20 mouse cellular contexts compared by ENCODE assay signal in the genomic region with DNA sequence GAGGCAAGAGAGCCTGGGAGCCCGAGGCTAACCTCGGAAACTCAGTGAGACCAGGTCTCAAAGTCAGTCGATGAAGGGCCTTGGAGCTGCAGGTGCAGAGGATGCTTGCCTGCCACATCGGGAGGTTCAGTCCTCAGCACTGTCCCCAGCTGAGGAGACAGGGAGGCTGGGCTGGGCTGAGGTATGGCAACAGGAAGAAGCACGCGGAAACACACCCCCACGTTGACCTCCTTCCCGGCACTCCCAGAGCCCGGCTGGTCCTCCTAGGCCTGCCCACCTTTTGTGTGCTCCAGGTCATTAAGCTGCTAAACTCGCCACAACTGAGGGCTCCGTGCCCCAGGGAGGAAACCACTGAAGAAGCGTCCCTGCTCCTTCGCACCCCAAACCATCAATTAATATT. TPM values are rescaled to one million over a fixed set of nuclear protein-coding genes. Genes with fewer than 3 reads are reported as not detected.
DNase-seq lines count a peak whose midpoint lies in the region; ATAC-seq lines count a peak whose summit lies in the region.
"Had no signal": no experiment of that assay in that cellular context is flagged by ENCODE, and none has a peak within 500 bp of the region (broad histone marks: within the 10 kb centered on the region; RNA-seq: fewer than 3 reads in every experiment).

Gene Capn12 (plus strand): TSS at position 224 of the 400 bp plus-strand sequence.

- H3K36me3 ChIP-seq in hindbrain, embryonic 10.5 days, result no peaks in the 10 kb centered on the region
- H3K36me3 ChIP-seq in hindbrain, embryonic 14.5 days (replicated peaks; ENCODE audit: control insufficient read depth, insufficient read depth), result no peaks in the 10 kb centered on the region
- H3K36me3 ChIP-seq in midbrain, embryonic 10.5 days, result no peaks in the 10 kb centered on the region
- no peaks in the 10 kb centered on the region for H3K36me3 ChIP-seq in midbrain, embryonic 13.5 days
- H3K36me3 ChIP-seq in limb, embryonic 10.5 days, result no peaks in the 10 kb centered on the region
- H3K36me3 ChIP-seq: embryonic facial prominence, embryonic 15.5 days; heart, embryonic 15.5 days; limb, embryonic 15.5 days had no signal

- H3K4me1 ChIP-seq in hindbrain, embryonic 10.5 days (replicated peaks), result peaks cover 29% of the 10 kb centered on the region
- no peaks in the 10 kb centered on the region for H3K4me1 ChIP-seq in hindbrain, embryonic 14.5 days (replicated peaks; ENCODE audit: control insufficient read depth, insufficient read depth, low read length)
- H3K4me1 ChIP-seq in midbrain, embryonic 10.5 days, result peaks cover 11% of the 10 kb centered on the region
- no peaks in the 10 kb centered on the region for H3K4me1 ChIP-seq in midbrain, embryonic 13.5 days (replicated peaks)
- peaks cover 9% of the 10 kb centered on the region for H3K4me1 ChIP-seq in limb, embryonic 10.5 days
- H3K4me1 ChIP-seq: heart, embryonic 15.5 days had no signal

- ATAC-seq in hindbrain, embryonic 14.5 days (ENCODE audit: low FRiP score), result no peak
- ATAC-seq in midbrain, embryonic 13.5 days, result no peak
- ATAC-seq in erythroid progenitor cell, adult 5-6 weeks (replicated peaks; ENCODE audit: low FRiP score, poor library complexity, severe bottlenecking), result no peak
- ATAC-seq: inflammation-experienced regulatory T-cells, adult 6 months had no signal

- H3K9ac ChIP-seq in hindbrain, embryonic 14.5 days, result no peak within 1 kb of the TSS
- no peak within 1 kb of the TSS for H3K9ac ChIP-seq in midbrain, embryonic 13.5 days (replicated peaks)
- H3K9ac ChIP-seq: embryonic facial prominence, embryonic 15.5 days; heart, embryonic 15.5 days; limb, embryonic 15.5 days had no signal

- peak within 1 kb of the TSS; percentile 59 for H3K27ac ChIP-seq in hindbrain, embryonic 10.5 days
- no peak within 1 kb of the TSS for H3K27ac ChIP-seq in hindbrain, embryonic 14.5 days
- peak within 1 kb of the TSS; percentile 28; the same call in 1 of the 2 replicates for H3K27ac ChIP-seq in midbrain, embryonic 10.5 days (replicated peaks)
- H3K27ac ChIP-seq in midbrain, embryonic 13.5 days, result no peak within 1 kb of the TSS
- H3K27ac ChIP-seq in limb, embryonic 10.5 days, result peak within 1 kb of the TSS; percentile 36
- H3K27ac ChIP-seq: embryonic facial prominence, embryonic 15.5 days; heart, embryonic 15.5 days; kidney, postnatal 0 days; limb, embryonic 15.5 days had no signal

- 40% methylated on average over 13 of the region's 13 CpGs for whole genome bisulfite sequencing in hindbrain, embryonic 10.5 days
- 33% methylated on average over 13 of the region's 13 CpGs for WGBS in hindbrain, embryonic 14.5 days
- 43% methylated on average over 13 of the region's 13 CpGs for WGBS in midbrain, embryonic 10.5 days
- WGBS in midbrain, embryonic 13.5 days, result 51% methylated on average over 13 of the region's 13 CpGs
- 43% methylated on average over 13 of the region's 13 CpGs for WGBS in limb, embryonic 10.5 days

- H3K9me3 ChIP-seq in hindbrain, embryonic 10.5 days, result no peaks in the 10 kb centered on the region
- no peaks in the 10 kb centered on the region for H3K9me3 ChIP-seq in hindbrain, embryonic 14.5 days (ENCODE audit: control insufficient read depth, low read length)
- H3K9me3 ChIP-seq in midbrain, embryonic 10.5 days (replicated peaks), result no peaks in the 10 kb centered on the region
- no peaks in the 10 kb centered on the region for H3K9me3 ChIP-seq in midbrain, embryonic 13.5 days
- no peaks in the 10 kb centered on the region for H3K9me3 ChIP-seq in limb, embryonic 10.5 days (replicated peaks)
- H3K9me3 ChIP-seq: embryonic facial prominence, embryonic 15.5 days; heart, embryonic 15.5 days; limb, embryonic 15.5 days; megakaryocyte, embryonic 14.5 days had no signal

- no peak within 1 kb of the TSS; the same call in 1 of the 2 replicates for H3K4me3 ChIP-seq in hindbrain, embryonic 10.5 days
- no peak within 1 kb of the TSS for H3K4me3 ChIP-seq in hindbrain, embryonic 14.5 days (replicated peaks; ENCODE audit: low read length)
- H3K4me3 ChIP-seq in midbrain, embryonic 10.5 days, result 0 out of 2 replicates have a peak within 1 kb of the TSS, but pooled peaks have one; percentile 1
- H3K4me3 ChIP-seq in midbrain, embryonic 13.5 days (replicated peaks), result no peak within 1 kb of the TSS
- no peak within 1 kb of the TSS for H3K4me3 ChIP-seq in limb, embryonic 10.5 days
- H3K4me3 ChIP-seq: embryonic facial prominence, embryonic 15.5 days; heart, embryonic 15.5 days; limb, embryonic 15.5 days; megakaryocyte, embryonic 14.5 days had no signal

- no peak within 1 kb of the TSS for H3K4me2 ChIP-seq in hindbrain, embryonic 14.5 days (replicated peaks)
- no peak within 1 kb of the TSS for H3K4me2 ChIP-seq in midbrain, embryonic 13.5 days (replicated peaks)
- H3K4me2 ChIP-seq: embryonic facial prominence, embryonic 15.5 days; heart, embryonic 15.5 days; limb, embryonic 15.5 days had no signal

- no peak for DNase-seq in hindbrain, embryonic 10.5 days (ENCODE audit: low spot score)
- DNase-seq in hindbrain, embryonic 14.5 days (ENCODE audit: low spot score), result no peak
- no peak for DNase-seq in midbrain, embryonic 10.5 days (ENCODE audit: low spot score)
- DNase-seq in limb, embryonic 10.5 days (ENCODE audit: low spot score), result no peak
- DNase-seq in thymus, postnatal 4 days, result peak; percentile 65
- DNase-seq in retina, postnatal 1 day, result no peak
- DNase-seq: adrenal gland, postnatal 14 days; B cell, adult 2 months; cerebellum, adult 11 months; gastrocnemius, postnatal 10 days; lung, postnatal 14 days had no signal

- peaks cover 8% of the 10 kb centered on the region for H3K27me3 ChIP-seq in hindbrain, embryonic 10.5 days (ENCODE audit: insufficient read depth, poor library complexity, severe bottlenecking)
- no peaks in the 10 kb centered on the region for H3K27me3 ChIP-seq in hindbrain, embryonic 14.5 days (ENCODE audit: control insufficient read depth, insufficient read depth, low read length)
- peaks cover 6% of the 10 kb centered on the region for H3K27me3 ChIP-seq in midbrain, embryonic 10.5 days (ENCODE audit: low read depth, poor library complexity, severe bottlenecking)
- H3K27me3 ChIP-seq in midbrain, embryonic 13.5 days, result peaks cover under 1% of the 10 kb centered on the region; the same call in 1 of the 2 replicates
- H3K27me3 ChIP-seq in limb, embryonic 10.5 days (ENCODE audit: low read depth, poor library complexity, severe bottlenecking), result peaks cover 7% of the 10 kb centered on the region
- H3K27me3 ChIP-seq: embryonic facial prominence, embryonic 15.5 days; limb, embryonic 15.5 days had no signal

RNA-seq across cellular contexts. Expression of gene Capn12, which starts in this region (rescaled TPM):
- polyA plus RNA-seq in hindbrain, embryonic 10.5 days (2016; fragmentation: Nextera tagmentation; extraction: Ambion mirVana), result 0.40 TPM in 1 of 2 replicates, not detected in the other
- polyA plus RNA-seq in hindbrain, embryonic 14.5 days (2014; fragmentation: Nextera tagmentation; extraction: Ambion mirVana), result 0.09 and 0.24 TPM in 2 replicates
- polyA plus RNA-seq in midbrain, embryonic 10.5 days (2016; fragmentation: Nextera tagmentation; extraction: Ambion mirVana), result 0.15 and 0.31 TPM in 2 replicates
- 0.62 and 0.70 TPM in 2 replicates for polyA plus RNA-seq in midbrain, embryonic 13.5 days (2015; fragmentation: Nextera tagmentation; extraction: Ambion mirVana)
- 0.44 and 0.48 TPM in 2 replicates for polyA plus RNA-seq in limb, embryonic 10.5 days (2016; fragmentation: Nextera tagmentation; extraction: Ambion mirVana)
- not detected in 2 replicates for total RNA-seq in erythroid progenitor cell, adult 5-6 weeks (2015; ENCODE audit: low replicate concordance)
- total RNA-seq in erythroid progenitor cell, adult 5-6 weeks (2017; ENCODE audit: low replicate concordance), result 1.2 TPM in 1 of 2 replicates, not detected in the other
- total RNA-seq: hematopoietic stem cell, adult 5-6 weeks had no signal

Comparison
In these comparisons a context has a peak if more than half of its experiments do, and no peak if none do; other contexts are left out.
1. H3K27ac ChIP-seq: peak in hindbrain, embryonic 10.5 days (single experiment), midbrain, embryonic 10.5 days (single experiment) and limb, embryonic 10.5 days (single experiment); none in hindbrain, embryonic 14.5 days (single experiment) and midbrain, embryonic 13.5 days (single experiment).